Mouse (Mus musculus) myocyte (in vitro differentiated cells): ENCODE measurements around the gene Atrnl1. TPM values are rescaled to one million over a fixed set of nuclear protein-coding genes. Genes with fewer than 3 reads are reported as not detected.

Source experiments
- H3K27me3 ChIP-seq: one replicate; pipeline ENCODE4 v1.6.1; 2011; ENCODE audit not compliant: control insufficient read depth, insufficient read depth, insufficient read length
- H3K36me3 ChIP-seq: one replicate; pipeline ENCODE4 v1.6.1; 2011; ENCODE audit not compliant: control insufficient read depth, insufficient read depth
- H3K4me2 ChIP-seq: one replicate; pipeline ENCODE4 v1.6.1; 2011; ENCODE audit warnings: low read depth, control low read depth
- H3K4me3 ChIP-seq: one replicate; pipeline ENCODE4 v1.5.1; 2011; ENCODE audit warnings: mild to moderate bottlenecking, control low read depth, moderate library complexity
- H3K79me2 ChIP-seq: one replicate; pipeline ENCODE4 v1.6.1; 2011; ENCODE audit not compliant: control insufficient read depth, insufficient read depth
- H3ac ChIP-seq: one replicate; pipeline ENCODE4 v1.6.1; 2011; ENCODE audit not compliant: control insufficient read depth, insufficient read length
- CEBPB ChIP-seq: IDR thresholded peaks from 2 replicates; pipeline ENCODE4 v1.6.1; 2011; ENCODE audit warnings: mild to moderate bottlenecking, moderate library complexity; ENCODE audit not compliant: poor library complexity, insufficient read depth, severe bottlenecking
- E2F4 ChIP-seq: IDR thresholded peaks from one replicate; pipeline ENCODE4 v1.6.1; 2011; ENCODE audit warnings: mild to moderate bottlenecking, control low read depth, moderate library complexity; ENCODE audit not compliant: insufficient read depth
- MAX ChIP-seq: IDR thresholded peaks from one replicate; pipeline ENCODE4 v1.6.1; 2011; ENCODE audit warnings: low read depth, mild to moderate bottlenecking, control low read depth
- MYOD1 ChIP-seq, 3 experiments: IDR thresholded peaks; one replicate each; pipeline ENCODE4 v1.6.1; 2011; ENCODE audit warnings: control low read depth in 2 of 3, low read depth in 2 of 3, mild to moderate bottlenecking in 2 of 3, moderate library complexity in 1 of 3; ENCODE audit not compliant: insufficient read length in 2 of 3, control insufficient read depth in 1 of 3
- MYOG ChIP-seq, 3 experiments: IDR thresholded peaks; one replicate each; pipeline ENCODE4 v1.6.1; 2011; ENCODE audit warnings: control low read depth in 2 of 3, low read depth in 2 of 3, mild to moderate bottlenecking in 2 of 3; ENCODE audit not compliant: insufficient read length in 2 of 3, control insufficient read depth in 1 of 3, insufficient read depth in 1 of 3
- POLR2A ChIP-seq: IDR thresholded peaks from one replicate; pipeline ENCODE4 v1.6.1; 2011; ENCODE audit warnings: low read depth, mild to moderate bottlenecking, control low read depth, moderate library complexity; ENCODE audit not compliant: insufficient read length
- POLR2AphosphoS2 ChIP-seq: IDR thresholded peaks from one replicate; pipeline ENCODE4 v1.6.1; 2011; ENCODE audit warnings: low read depth, control low read depth; ENCODE audit not compliant: insufficient read length
- REST ChIP-seq: IDR thresholded peaks from one replicate; pipeline ENCODE4 v1.6.1; 2011; ENCODE audit warnings: mild to moderate bottlenecking, control low read depth, moderate library complexity; ENCODE audit not compliant: insufficient read depth, insufficient read length
- SRF ChIP-seq: IDR thresholded peaks from one replicate; pipeline ENCODE4 v1.6.1; 2011; ENCODE audit warnings: low read depth; ENCODE audit not compliant: control insufficient read depth, insufficient read length
- TCF12 ChIP-seq: IDR thresholded peaks from one replicate; pipeline ENCODE4 v1.6.1; 2011; ENCODE audit warnings: mild to moderate bottlenecking, control low read depth; ENCODE audit not compliant: poor library complexity, insufficient read depth, severe bottlenecking
- TCF3 ChIP-seq: IDR thresholded peaks from one replicate; pipeline ENCODE4 v1.6.1; 2011; ENCODE audit warnings: low read depth, control low read depth; ENCODE audit not compliant: insufficient read length
- USF1 ChIP-seq: IDR thresholded peaks from one replicate; pipeline ENCODE4 v1.6.1; 2011; ENCODE audit warnings: low read depth, mild to moderate bottlenecking, control low read depth, moderate library complexity
- polyA plus RNA-seq: library from polyadenylated mRNA; unstranded; fragments of >200 nt; fragmentation: generic; extraction: Trizol; gene quantifications from one replicate; pipeline ENCODE4 v1.2.1, GENCODE M21; 2012; ENCODE audit warnings: missing spikeins

Atrnl1 gene
- polyA plus RNA-seq, 1 experiment = 5.4 TPM

- Histone ChIP-seq H3K4me2 (peak overlapping the region; percentile 45), H3ac (no peak overlapping the region), H3K27me3 (no peaks in the 10 kb centered on the region), H3K79me2 (no peaks in the 10 kb centered on the region), H3K36me3 (no peaks in the 10 kb centered on the region), H3K4me3 (no peak overlapping the region)
- TF ChIP-seq CEBPB = no peak
- TF ChIP-seq TCF3 = no peak
- TF ChIP-seq MYOD1 (IDR thresholded peaks at IDR 0.05; ENCODE audit: control insufficient read depth in 1 of 3, insufficient read length in 2 of 3, low read depth in 2 of 3) = no peak
- no peak for TF ChIP-seq E2F4
Observed at GRCm38 (mm10) chr19:57606351-57606750, 4.5 kb upstream of the Atrnl1 start.

GRCm38 (mm10) chr19:57609361-57610057 lies 1.3 kb upstream of the Atrnl1 start:
- Histone ChIP-seq H3K79me2 (no peaks in the 10 kb centered on the region), H3K4me2 (peak overlapping the region; percentile 89)
- TF ChIP-seq USF1 = no peak
- peak in 1 of 3 experiments; percentile 8 for TF ChIP-seq MYOD1 (IDR thresholded peaks at IDR 0.05; ENCODE audit: control insufficient read depth in 1 of 3, insufficient read length in 2 of 3, low read depth in 2 of 3)
- peak; percentile 90 for TF ChIP-seq CEBPB

GRCm38 (mm10) chr19:57610058-57610475 lies 767 bp upstream of the Atrnl1 start:
- Histone ChIP-seq H3K4me3 (peak overlapping the region; percentile 59), H3ac (peak overlapping the region; percentile 75)
- no peak for TF ChIP-seq POLR2A
- TF ChIP-seq SRF = no peak
- no peak for TF ChIP-seq MAX

More at GRCm38 (mm10) chr19:57609361-57610057, 1.3 kb upstream of the Atrnl1 start:
- H3ac ChIP-seq = peak overlapping the region; percentile 75
- no peaks in the 10 kb centered on the region for H3K36me3 ChIP-seq
- H3K4me3 ChIP-seq = peak overlapping the region; percentile 59
- no peaks in the 10 kb centered on the region for H3K27me3 ChIP-seq

GRCm38 (mm10) chr19:57611291-57612178 lies 701 bp downstream of the Atrnl1 start:
- Histone ChIP-seq H3K4me3 (peak overlapping the region; percentile 59), H3ac (peak overlapping the region; percentile 75), H3K27me3 (no peaks in the 10 kb centered on the region), H3K36me3 (no peaks in the 10 kb centered on the region), H3K4me2 (peak overlapping the region; percentile 98), H3K79me2 (no peaks in the 10 kb centered on the region)
- peak in 1 of 3 experiments; percentile 25 for TF ChIP-seq MYOG (IDR thresholded peaks at IDR 0.05; ENCODE audit: control insufficient read depth in 1 of 3, insufficient read depth in 1 of 3, insufficient read length in 2 of 3, low read depth in 2 of 3)
- no peak for TF ChIP-seq MAX
- TF ChIP-seq MYOD1 (IDR thresholded peaks at IDR 0.05; ENCODE audit: control insufficient read depth in 1 of 3, insufficient read length in 2 of 3, low read depth in 2 of 3) = peak in 1 of 3 experiments; percentile 35

More at GRCm38 (mm10) chr19:57610058-57610475, 767 bp upstream of the Atrnl1 start:
- H3K79me2 ChIP-seq = no peaks in the 10 kb centered on the region
- peak overlapping the region; percentile 89 for H3K4me2 ChIP-seq
- H3K36me3 ChIP-seq = no peaks in the 10 kb centered on the region
- no peaks in the 10 kb centered on the region for H3K27me3 ChIP-seq

- TF ChIP-seq CEBPB (no peak), REST (no peak), POLR2A (no peak), SRF (no peak), TCF12 (no peak), MYOD1 (IDR thresholded peaks at IDR 0.05; ENCODE audit: control insufficient read depth in 1 of 3, insufficient read length in 2 of 3, low read depth in 2 of 3) (no peak), E2F4 (no peak), TCF3 (no peak), USF1 (no peak), MYOG (IDR thresholded peaks at IDR 0.05; ENCODE audit: control insufficient read depth in 1 of 3, insufficient read depth in 1 of 3, insufficient read length in 2 of 3, low read depth in 2 of 3) (no peak), POLR2AphosphoS2 (no peak), MAX (no peak)
- H3K4me3 ChIP-seq = peak overlapping the region; percentile 59
- no peaks in the 10 kb centered on the region for H3K27me3 ChIP-seq
- H3K79me2 ChIP-seq = no peaks in the 10 kb centered on the region
- no peak overlapping the region for H3ac ChIP-seq
- peak overlapping the region; percentile 98 for H3K4me2 ChIP-seq
- no peaks in the 10 kb centered on the region for H3K36me3 ChIP-seq
Observed at GRCm38 (mm10) chr19:57612179-57612472, 1.3 kb downstream of the Atrnl1 start.
